Mouse (Mus musculus) kidney, postnatal 4 days (tissue): ENCODE results near the gene Casp14.
"Not testable (repeated sequence)": the region's sequence is repeated elsewhere in the genome, so short reads cannot be mapped to it uniquely, and the experiment has no call there.

Experiments used
- DNase-seq, 2 experiments: peaks; one replicate each; pipeline ENCODE4 v3.0.0; 2021; ENCODE audit warnings: mixed read lengths in 2 of 2

The Casp14 gene

GRCm38 (mm10) chr10:78666696-78667095 is 51.4 kb downstream of the Casp14 start:
- DNase-seq: not testable (repeated sequence)

- no peak for DNase-seq
Measured at GRCm38 (mm10) chr10:78664546-78664945, 53.5 kb downstream of the Casp14 start.
